In genomic region chr5:36111516-36111915, GRCm38 (mm10) we compare ENCODE assay signal across 23 mouse cellular contexts.
DNase-seq lines count a peak whose midpoint lies in the region; ATAC-seq and TF ChIP-seq lines count a peak whose summit lies in the region.
"Had no signal": no experiment of that assay in that cellular context is flagged by ENCODE, and none has a peak within 500 bp of the region (broad histone marks: within the 10 kb centered on the region; RNA-seq: fewer than 3 reads in every experiment).

No protein-coding gene starts in this region.

- H3K27ac ChIP-seq in hindbrain, embryonic 10.5 days, result peak overlapping the region; percentile 69; the same call in 1 of the 2 replicates
- H3K27ac ChIP-seq in hindbrain, postnatal 0 days, result no peak overlapping the region
- no peak overlapping the region; the same call in 1 of the 2 replicates for H3K27ac ChIP-seq in heart, postnatal 0 days (ENCODE audit: low read depth)
- H3K27ac ChIP-seq: embryonic facial prominence, embryonic 10.5 days; forebrain, embryonic 10.5 days; heart, embryonic 13.5 days; hindbrain, embryonic 13.5 days; intestine, embryonic 15.5 days had no signal

- H3K4me2 ChIP-seq in hindbrain, postnatal 0 days (ENCODE audit: low read depth, low read length), result no peak overlapping the region
- no peak overlapping the region for H3K4me2 ChIP-seq in heart, postnatal 0 days (ENCODE audit: low read depth, low read length)
- H3K4me2 ChIP-seq: heart, embryonic 13.5 days; hindbrain, embryonic 13.5 days; intestine, embryonic 15.5 days had no signal

- no peak for ATAC-seq in hindbrain, postnatal 0 days
- peak; percentile 83 for ATAC-seq in heart, postnatal 0 days (ENCODE audit: insufficient read depth, low read depth)
- ATAC-seq: CD4-positive, CD25-positive, alpha-beta regulatory T cell, adult 4 months; forebrain, embryonic 14.5 days; intestine, embryonic 15.5 days had no signal

- 82% methylated on average over 3 of the region's 3 CpGs for WGBS in hindbrain, embryonic 10.5 days
- WGBS in hindbrain, postnatal 0 days, result 58% methylated on average over 3 of the region's 3 CpGs
- 30% methylated on average over 3 of the region's 3 CpGs for WGBS in heart, postnatal 0 days

- TF ChIP-seq EP300 in heart, postnatal 0 days (IDR thresholded peaks at IDR 0.05; ENCODE audit: low read depth), result no peak

- TF ChIP-seq CTCF in hindbrain, postnatal 0 days (IDR thresholded peaks at IDR 0.05; ENCODE audit: low read depth), result no peak
- TF ChIP-seq CTCF in heart, postnatal 0 days (IDR thresholded peaks at IDR 0.05; ENCODE audit: low read depth), result no peak

- intact Hi-C loops in heart, postnatal 25 days (cut with DNase I), result no loop called here

- no peaks in the 10 kb centered on the region for H3K36me3 ChIP-seq in hindbrain, embryonic 10.5 days
- no peaks in the 10 kb centered on the region for H3K36me3 ChIP-seq in hindbrain, postnatal 0 days (ENCODE audit: insufficient read depth, low read length)
- H3K36me3 ChIP-seq in heart, postnatal 0 days (replicated peaks; ENCODE audit: control insufficient read depth, insufficient read depth, low read length), result no peaks in the 10 kb centered on the region
- H3K36me3 ChIP-seq: embryonic facial prominence, embryonic 10.5 days; forebrain, embryonic 10.5 days; G1E; heart, embryonic 13.5 days; hindbrain, embryonic 13.5 days; intestine, embryonic 15.5 days had no signal

- peaks cover 58% of the 10 kb centered on the region for H3K4me1 ChIP-seq in hindbrain, embryonic 10.5 days (replicated peaks)
- H3K4me1 ChIP-seq in hindbrain, postnatal 0 days (ENCODE audit: insufficient read depth, low read length), result no peaks in the 10 kb centered on the region
- H3K4me1 ChIP-seq in heart, postnatal 0 days (ENCODE audit: control insufficient read depth, insufficient read depth), result peaks cover 29% of the 10 kb centered on the region
- H3K4me1 ChIP-seq: intestine, embryonic 15.5 days had no signal

- DNase-seq in heart, adult 11 months, result peak; percentile 97
- no peak for DNase-seq in heart, postnatal 25 days (ENCODE audit: low spot score)
- no peak for DNase-seq in hindbrain, embryonic 10.5 days (ENCODE audit: low spot score)
- DNase-seq in hindbrain, postnatal 0 days (ENCODE audit: low spot score), result no peak
- peak; percentile 30 for DNase-seq in heart, postnatal 0 days (ENCODE audit: low spot score)
- DNase-seq in heart, postnatal 4 days, result peak; percentile 60
- no peak for DNase-seq in thymus, adult 18-20 months
- DNase-seq in lung, postnatal 14 days, result no peak
- DNase-seq: adrenal gland, postnatal 10 days; B cell, adult 2 months; cerebellum, adult 18-20 months; cerebellum, adult 9-11 months; cerebellum, postnatal 36 days; gastrocnemius, postnatal 36 days; kidney, adult 18-20 months had no signal

- no peak overlapping the region for H3K9ac ChIP-seq in hindbrain, postnatal 0 days (replicated peaks; ENCODE audit: low read length)
- H3K9ac ChIP-seq in heart, postnatal 0 days (replicated peaks; ENCODE audit: low read depth, low read length), result no peak overlapping the region
- H3K9ac ChIP-seq: heart, embryonic 13.5 days; hindbrain, embryonic 13.5 days; intestine, embryonic 15.5 days had no signal

- no peak overlapping the region for H3K4me3 ChIP-seq in hindbrain, embryonic 10.5 days
- H3K4me3 ChIP-seq in hindbrain, postnatal 0 days (ENCODE audit: low read length), result no peak overlapping the region
- no peak overlapping the region for H3K4me3 ChIP-seq in heart, postnatal 0 days (ENCODE audit: low read depth, low read length)
- H3K4me3 ChIP-seq: embryonic facial prominence, embryonic 10.5 days; forebrain, embryonic 10.5 days; heart, embryonic 13.5 days; hindbrain, embryonic 13.5 days; intestine, embryonic 15.5 days had no signal

- no peaks in the 10 kb centered on the region for H3K27me3 ChIP-seq in hindbrain, embryonic 10.5 days (ENCODE audit: insufficient read depth, poor library complexity, severe bottlenecking)
- H3K27me3 ChIP-seq in hindbrain, postnatal 0 days (ENCODE audit: insufficient read depth, low read length), result no peaks in the 10 kb centered on the region
- H3K27me3 ChIP-seq in heart, postnatal 0 days (ENCODE audit: control insufficient read depth, insufficient read depth, low read length), result no peaks in the 10 kb centered on the region
- H3K27me3 ChIP-seq: heart, embryonic 13.5 days; hindbrain, embryonic 13.5 days; intestine, embryonic 15.5 days had no signal

- H3K9me3 ChIP-seq in hindbrain, embryonic 10.5 days, result no peaks in the 10 kb centered on the region
- H3K9me3 ChIP-seq in hindbrain, postnatal 0 days (ENCODE audit: low read length), result no peaks in the 10 kb centered on the region
- no peaks in the 10 kb centered on the region for H3K9me3 ChIP-seq in heart, postnatal 0 days (replicated peaks; ENCODE audit: control insufficient read depth, low read length)
- H3K9me3 ChIP-seq: embryonic facial prominence, embryonic 10.5 days; forebrain, embryonic 10.5 days; G1E; heart, embryonic 13.5 days; hindbrain, embryonic 13.5 days; intestine, embryonic 15.5 days had no signal

Comparison
In these comparisons a context has a peak if more than half of its experiments do, and no peak if none do; other contexts are left out.
1. DNase-seq: peak in heart, adult 11 months (single experiment), heart, postnatal 0 days (single experiment) and heart, postnatal 4 days (single experiment); none in heart, postnatal 25 days (single experiment), hindbrain, embryonic 10.5 days (single experiment), hindbrain, postnatal 0 days (single experiment), thymus, adult 18-20 months (0 of 2) and lung, postnatal 14 days (single experiment).